Mouse (Mus musculus): ENCODE measurements around the gene Thbs2. TPM values are rescaled to one million over a fixed set of nuclear protein-coding genes. Genes with fewer than 3 reads are reported as not detected.

The Thbs2 gene
- polyA plus RNA-seq, 1 experiment from 2014 or later = 15.1 TPM

GRCm38 (mm10) chr17:14693048-14693993 lies 714 bp downstream of the Thbs2 start:
- Histone ChIP-seq H3K9me3 (replicated peaks) (no peaks in the 10 kb centered on the region), H3K4me3 (peak overlapping the region; percentile 22), H3K4me2 (replicated peaks) (peak overlapping the region; percentile 46), H3K36me3 (no peaks in the 10 kb centered on the region), H3K27ac (peak overlapping the region; percentile 19; the same call in 1 of the 2 replicates), H3K27me3 (no peaks in the 10 kb centered on the region; the same call in 1 of the 2 replicates), H3K4me1 (peaks cover 16% of the 10 kb centered on the region), H3K9ac (no peak overlapping the region)
- 3% methylated on average over 9 of the region's 9 CpGs for WGBS
- ATAC-seq (ENCODE audit: low FRiP score) = peak; percentile 75

GRCm38 (mm10) chr17:14691901-14692300 lies 2.1 kb downstream of the Thbs2 start:
- H3K9me3 ChIP-seq (replicated peaks) = no peaks in the 10 kb centered on the region
- no peak overlapping the region for H3K4me3 ChIP-seq
- 65% methylated on average over 6 of the region's 6 CpGs for WGBS
- H3K4me1 ChIP-seq = peaks cover 16% of the 10 kb centered on the region
- H3K36me3 ChIP-seq = no peaks in the 10 kb centered on the region
- no peaks in the 10 kb centered on the region; the same call in 1 of the 2 replicates for H3K27me3 ChIP-seq
- no peak overlapping the region for H3K9ac ChIP-seq
- ATAC-seq (ENCODE audit: low FRiP score) = no peak
- no peak overlapping the region for H3K27ac ChIP-seq
- no peak overlapping the region for H3K4me2 ChIP-seq (replicated peaks)

GRCm38 (mm10) chr17:14691197-14691596 lies 2.8 kb downstream of the Thbs2 start:
- Histone ChIP-seq H3K4me3 (no peak overlapping the region), H3K27ac (no peak overlapping the region), H3K4me1 (peaks cover 16% of the 10 kb centered on the region), H3K9ac (no peak overlapping the region), H3K9me3 (replicated peaks) (no peaks in the 10 kb centered on the region), H3K36me3 (no peaks in the 10 kb centered on the region), H3K4me2 (replicated peaks) (no peak overlapping the region), H3K27me3 (no peaks in the 10 kb centered on the region; the same call in 1 of the 2 replicates)
- no peak for ATAC-seq (ENCODE audit: low FRiP score)
- WGBS = 57% methylated on average over 4 of the region's 4 CpGs

- H3K9me3 ChIP-seq (replicated peaks) = no peaks in the 10 kb centered on the region
- no peaks in the 10 kb centered on the region for H3K36me3 ChIP-seq
- no peak for ATAC-seq (ENCODE audit: low FRiP score)
- H3K27ac ChIP-seq = no peak overlapping the region
- WGBS = 90% methylated on average over 7 of the region's 7 CpGs
- H3K27me3 ChIP-seq = no peaks in the 10 kb centered on the region
- no peaks in the 10 kb centered on the region for H3K4me1 ChIP-seq
- H3K9ac ChIP-seq = no peak overlapping the region
- H3K4me2 ChIP-seq (replicated peaks) = no peak overlapping the region
- H3K4me3 ChIP-seq = no peak overlapping the region
These were observed 11.2 kb downstream of the Thbs2 start for GRCm38 (mm10) chr17:14682836-14683235.

GRCm38 (mm10) chr17:14681047-14681446 lies 13.0 kb downstream of the Thbs2 start:
- no peaks in the 10 kb centered on the region for H3K9me3 ChIP-seq (replicated peaks)
- H3K27me3 ChIP-seq = no peaks in the 10 kb centered on the region
- H3K36me3 ChIP-seq = no peaks in the 10 kb centered on the region
- H3K9ac ChIP-seq = no peak overlapping the region
- 91% methylated on average over 12 of the region's 12 CpGs for WGBS
- ATAC-seq (ENCODE audit: low FRiP score) = no peak
- H3K4me1 ChIP-seq = no peaks in the 10 kb centered on the region
- no peak overlapping the region for H3K4me2 ChIP-seq (replicated peaks)
- no peak overlapping the region for H3K4me3 ChIP-seq
- no peak overlapping the region for H3K27ac ChIP-seq

- WGBS = 79% methylated on average over 8 of the region's 8 CpGs
These were observed 16.8 kb downstream of the Thbs2 start for GRCm38 (mm10) chr17:14677198-14677597.

GRCm38 (mm10) chr17:14675517-14675916 lies 18.5 kb downstream of the Thbs2 start:
- ATAC-seq (ENCODE audit: low FRiP score) = no peak
- H3K27ac ChIP-seq = no peak overlapping the region
- no peaks in the 10 kb centered on the region for H3K27me3 ChIP-seq
- no peaks in the 10 kb centered on the region for H3K36me3 ChIP-seq
- no peak overlapping the region for H3K4me3 ChIP-seq
- WGBS = 92% methylated on average over 2 of the region's 2 CpGs
- no peak overlapping the region for H3K4me2 ChIP-seq (replicated peaks)
- H3K9ac ChIP-seq = no peak overlapping the region
- no peaks in the 10 kb centered on the region for H3K9me3 ChIP-seq (replicated peaks)
- 0 out of 2 replicates have a peak, but pooled peaks cover 4% of the 10 kb centered on the region for H3K4me1 ChIP-seq

More at GRCm38 (mm10) chr17:14677198-14677597, 16.8 kb downstream of the Thbs2 start:
- Histone ChIP-seq H3K27me3 (no peaks in the 10 kb centered on the region), H3K4me1 (0 out of 2 replicates have a peak, but pooled peaks cover 4% of the 10 kb centered on the region), H3K4me3 (no peak overlapping the region), H3K36me3 (no peaks in the 10 kb centered on the region), H3K9ac (no peak overlapping the region), H3K4me2 (replicated peaks) (no peak overlapping the region), H3K9me3 (replicated peaks) (no peaks in the 10 kb centered on the region), H3K27ac (no peak overlapping the region)
- ATAC-seq (ENCODE audit: low FRiP score) = no peak

- 0 out of 2 replicates have a peak, but pooled peaks cover 4% of the 10 kb centered on the region for H3K4me1 ChIP-seq
- no peaks in the 10 kb centered on the region for H3K9me3 ChIP-seq (replicated peaks)
- H3K9ac ChIP-seq = no peak overlapping the region
- WGBS = 40% methylated on average over 5 of the region's 5 CpGs
- H3K36me3 ChIP-seq = no peaks in the 10 kb centered on the region
- no peak for ATAC-seq (ENCODE audit: low FRiP score)
- H3K4me3 ChIP-seq = no peak overlapping the region
- H3K4me2 ChIP-seq (replicated peaks) = no peak overlapping the region
- H3K27me3 ChIP-seq = no peaks in the 10 kb centered on the region
- H3K27ac ChIP-seq = no peak overlapping the region
These were observed 21.6 kb downstream of the Thbs2 start for GRCm38 (mm10) chr17:14672402-14672801.

GRCm38 (mm10) chr17:14667225-14667624 lies 26.8 kb downstream of the Thbs2 start:
- Histone ChIP-seq H3K36me3 (no peaks in the 10 kb centered on the region), H3K4me2 (replicated peaks) (no peak overlapping the region), H3K9ac (no peak overlapping the region), H3K27me3 (no peaks in the 10 kb centered on the region), H3K4me3 (no peak overlapping the region), H3K4me1 (0 out of 2 replicates have a peak, but pooled peaks cover under 1% of the 10 kb centered on the region), H3K27ac (no peak overlapping the region), H3K9me3 (replicated peaks) (no peaks in the 10 kb centered on the region)
- WGBS = 88% methylated on average over 4 of the region's 4 CpGs
- ATAC-seq (ENCODE audit: low FRiP score) = no peak

- Histone ChIP-seq H3K4me2 (replicated peaks) (no peak overlapping the region), H3K27ac (no peak overlapping the region), H3K4me1 (no peaks in the 10 kb centered on the region), H3K4me3 (no peak overlapping the region), H3K9me3 (replicated peaks) (no peaks in the 10 kb centered on the region), H3K27me3 (no peaks in the 10 kb centered on the region), H3K36me3 (no peaks in the 10 kb centered on the region), H3K9ac (no peak overlapping the region)
- ATAC-seq (ENCODE audit: low FRiP score) = no peak
- 82% methylated on average over 2 of the region's 2 CpGs for WGBS
These were observed 27.6 kb downstream of the Thbs2 start for GRCm38 (mm10) chr17:14666451-14666850.

GRCm38 (mm10) chr17:14663366-14663765 lies 30.7 kb downstream of the Thbs2 start:
- 88% methylated on average over 5 of the region's 5 CpGs for WGBS

GRCm38 (mm10) chr17:14662409-14662808 lies 31.6 kb downstream of the Thbs2 start:
- no peaks in the 10 kb centered on the region for H3K4me1 ChIP-seq
- no peaks in the 10 kb centered on the region for H3K36me3 ChIP-seq
- no peak overlapping the region for H3K27ac ChIP-seq
- H3K4me3 ChIP-seq = no peak overlapping the region
- no peak overlapping the region for H3K9ac ChIP-seq
- H3K9me3 ChIP-seq (replicated peaks) = no peaks in the 10 kb centered on the region
- WGBS = 85% methylated on average over 6 of the region's 6 CpGs
- no peak overlapping the region for H3K4me2 ChIP-seq (replicated peaks)
- no peak for ATAC-seq (ENCODE audit: low FRiP score)
- H3K27me3 ChIP-seq = no peaks in the 10 kb centered on the region

More at GRCm38 (mm10) chr17:14663366-14663765, 30.7 kb downstream of the Thbs2 start:
- Histone ChIP-seq H3K27me3 (no peaks in the 10 kb centered on the region), H3K9me3 (replicated peaks) (no peaks in the 10 kb centered on the region), H3K9ac (no peak overlapping the region), H3K27ac (no peak overlapping the region), H3K4me2 (replicated peaks) (no peak overlapping the region), H3K36me3 (no peaks in the 10 kb centered on the region), H3K4me1 (no peaks in the 10 kb centered on the region), H3K4me3 (no peak overlapping the region)
- ATAC-seq (ENCODE audit: low FRiP score) = no peak

Data from hindbrain, embryonic 12.5 days (tissue).